Mouse (Mus musculus): ENCODE data around the gene Pik3ip1. TPM values are rescaled to one million over a fixed set of nuclear protein-coding genes. Genes with fewer than 3 reads are reported as not detected.

The Pik3ip1 gene
- total RNA-seq (2021): 10 to 100 TPM; 41.6 to 46.5 TPM
- long read RNA-seq, transcript Pik3ip1-201 (6 exons, 2,573 nt): major isoform, 43 of 52 reads
- long read RNA-seq, partial matches to known transcripts: 3 of 52 reads
- long read RNA-seq, other reads (novel, unspliced or antisense): 5 of 52 reads

GRCm38 (mm10) chr11:3329891-3330451, at the start of gene Pik3ip1:
Pik3ip1 (plus strand) TSS chr11:3330401.
- DNase-seq (ENCODE audit: low spot score in 2 of 2): no peak

GRCm38 (mm10) chr11:3282887-3283286, 47.3 kb upstream of the Pik3ip1 start:
- no peak for DNase-seq (ENCODE audit: low spot score in 2 of 2)

GRCm38 (mm10) chr11:3283645-3284044, 46.6 kb upstream of the Pik3ip1 start:
- DNase-seq (ENCODE audit: low spot score in 2 of 2): no peak

GRCm38 (mm10) chr11:3285940-3286339, 44.3 kb upstream of the Pik3ip1 start:
- DNase-seq (ENCODE audit: low spot score in 2 of 2): no peak

- DNase-seq (ENCODE audit: low spot score in 2 of 2): no peak
These were observed 43.1 kb upstream of the Pik3ip1 start for GRCm38 (mm10) chr11:3287131-3287530.

- DNase-seq (ENCODE audit: low spot score in 2 of 2): no peak
These were observed 42.3 kb upstream of the Pik3ip1 start for GRCm38 (mm10) chr11:3287921-3288320.

GRCm38 (mm10) chr11:3288521-3289301, 41.5 kb upstream of the Pik3ip1 start, which contains the start of gene Patz1:
Patz1 (plus strand) TSS chr11:3288874.
- DNase-seq (ENCODE audit: low spot score in 2 of 2): peak in 1 of 2 experiments; percentile 64

GRCm38 (mm10) chr11:3289302-3289802, 40.8 kb upstream of the Pik3ip1 start:
- peak in 1 of 2 experiments; percentile 68 for DNase-seq (ENCODE audit: low spot score in 2 of 2)

GRCm38 (mm10) chr11:3289803-3290639, 40.2 kb upstream of the Pik3ip1 start:
- DNase-seq (ENCODE audit: low spot score in 2 of 2): peak; percentile 81 to 89

- peak in 1 of 2 experiments; percentile 81 for DNase-seq (ENCODE audit: low spot score in 2 of 2)
These were observed 39.4 kb upstream of the Pik3ip1 start for GRCm38 (mm10) chr11:3290640-3291310.

GRCm38 (mm10) chr11:3291311-3292061, 38.7 kb upstream of the Pik3ip1 start:
- DNase-seq (ENCODE audit: low spot score in 2 of 2): no peak

- peak in 1 of 2 experiments; percentile 34 for DNase-seq (ENCODE audit: low spot score in 2 of 2)
These were observed 38.2 kb upstream of the Pik3ip1 start for GRCm38 (mm10) chr11:3292062-3292421.

- DNase-seq (ENCODE audit: low spot score in 2 of 2): no peak
These were observed 37.4 kb upstream of the Pik3ip1 start for GRCm38 (mm10) chr11:3292711-3293249.

GRCm38 (mm10) chr11:3293361-3293760, 36.8 kb upstream of the Pik3ip1 start:
- DNase-seq (ENCODE audit: low spot score in 2 of 2): no peak

- DNase-seq (ENCODE audit: low spot score in 2 of 2): no peak
These were observed 35.6 kb upstream of the Pik3ip1 start for GRCm38 (mm10) chr11:3294641-3295040.

GRCm38 (mm10) chr11:3296056-3296455, 34.1 kb upstream of the Pik3ip1 start:
- no peak for DNase-seq (ENCODE audit: low spot score in 2 of 2)

GRCm38 (mm10) chr11:3297871-3298812, 32.1 kb upstream of the Pik3ip1 start:
- DNase-seq (ENCODE audit: low spot score in 2 of 2): no peak

- DNase-seq (ENCODE audit: low spot score in 2 of 2): no peak
These were observed 31.4 kb upstream of the Pik3ip1 start for GRCm38 (mm10) chr11:3298813-3299185.

GRCm38 (mm10) chr11:3301075-3301474, 29.1 kb upstream of the Pik3ip1 start:
- DNase-seq (ENCODE audit: low spot score in 2 of 2): no peak
